Mouse (Mus musculus): ENCODE data around the gene Tmem237.

The Tmem237 gene

GRCm38 (mm10) chr1:59101020-59101419 is 19.2 kb downstream of the Tmem237 start:
- no peak for DNase-seq (ENCODE audit: low spot score in 2 of 2)

GRCm38 (mm10) chr1:59094705-59095104 is 25.5 kb downstream of the Tmem237 start, which contains the start of gene C2cd6:
C2cd6 (minus strand) TSS chr1:59094900.
- no peak for DNase-seq (ENCODE audit: low spot score in 2 of 2)

- no peak for DNase-seq (ENCODE audit: low spot score in 2 of 2)
Measured at GRCm38 (mm10) chr1:59070867-59071266, 49.3 kb downstream of the Tmem237 start.

GRCm38 (mm10) chr1:59067976-59068375 is 52.2 kb downstream of the Tmem237 start:
- DNase-seq (ENCODE audit: low spot score in 2 of 2), result no peak

- no peak for DNase-seq (ENCODE audit: low spot score in 2 of 2)
Measured at GRCm38 (mm10) chr1:59063697-59064096, 56.5 kb downstream of the Tmem237 start.

- DNase-seq (ENCODE audit: low spot score in 2 of 2), result no peak
Measured at GRCm38 (mm10) chr1:59056955-59057354, 63.3 kb downstream of the Tmem237 start.

GRCm38 (mm10) chr1:59051306-59051705 is 68.9 kb downstream of the Tmem237 start:
- no peak for DNase-seq (ENCODE audit: low spot score in 2 of 2)
